Mouse (Mus musculus) heart, adult 10 weeks (tissue): ENCODE data around the gene C1qtnf12. TPM values are rescaled to one million over a fixed set of nuclear protein-coding genes. Genes with fewer than 3 reads are reported as not detected.

Experiments
- polyA plus RNA-seq: library from polyadenylated mRNA; stranded (reverse); fragments of 350-450 nt; fragmentation: Illumina TruSeq; extraction: RNeasy Lipid Tissue Mini Kit (QIAGEN cat#74804); gene quantifications from one replicate; pipeline ENCODE4 v1.2.3, GENCODE M21; 2014; ENCODE audit warnings: low read depth, low replicate concordance

C1qtnf12 gene
- polyA plus RNA-seq: 18.6 TPM

GRCm38 (mm10) chr4:155962167-155962971 lies at the start of gene C1qtnf12:
C1qtnf12 (plus strand) TSS chr4:155962318.

GRCm38 (mm10) chr4:155943534-155944249 lies 18.4 kb upstream of the C1qtnf12 start, which contains the start of gene Ube2j2:
Ube2j2 (plus strand) TSS chr4:155943831.

GRCm38 (mm10) chr4:155992241-155992905 lies 30.3 kb downstream of the C1qtnf12 start, which contains the start of the genes B3galt6 and Sdf4:
B3galt6 (minus strand) TSS chr4:155992649.
Sdf4 (plus strand) TSS chr4:155992872.

GRCm38 (mm10) chr4:156013637-156014036 lies 51.5 kb downstream of the C1qtnf12 start, which contains the start of gene Tnfrsf4:
Tnfrsf4 (plus strand) TSS chr4:156013843.

Other genes with a start within 250 kb of the C1qtnf12 start
- gene Tmem240, start 227.5 kb upstream of the C1qtnf12 start, polyA plus RNA-seq: 0.79 TPM
- 67.4 TPM for gene Atad3a, start 201.2 kb upstream of the C1qtnf12 start, polyA plus RNA-seq
- 11.3 TPM for gene Vwa1, start 187.6 kb upstream of the C1qtnf12 start, polyA plus RNA-seq
- 1.1 TPM for gene Tmem88b, start 176.4 kb upstream of the C1qtnf12 start, polyA plus RNA-seq
- gene Ankrd65, start 171.9 kb upstream of the C1qtnf12 start, polyA plus RNA-seq: not detected
- 93.6 TPM for gene Mrpl20, start 159.4 kb upstream of the C1qtnf12 start, polyA plus RNA-seq
- gene Ccnl2, start 149.8 kb upstream of the C1qtnf12 start, polyA plus RNA-seq: 89.2 TPM
- gene Aurkaip1, start 131.0 kb upstream of the C1qtnf12 start, polyA plus RNA-seq: 129 TPM
- gene Mxra8, start 122.6 kb upstream of the C1qtnf12 start, polyA plus RNA-seq: 44.3 TPM
- gene Dvl1, start 114.9 kb upstream of the C1qtnf12 start, polyA plus RNA-seq: 41.8 TPM
- gene Tas1r3, start 99.0 kb upstream of the C1qtnf12 start, polyA plus RNA-seq: 0.21 TPM
- gene Cptp, start 92.9 kb upstream of the C1qtnf12 start, polyA plus RNA-seq: 4.2 TPM
- gene Ints11, start 92.8 kb upstream of the C1qtnf12 start, polyA plus RNA-seq: 19.1 TPM
- gene Pusl1, start 70.5 kb upstream of the C1qtnf12 start, polyA plus RNA-seq: 15.5 TPM
- gene Acap3, start 70.5 kb upstream of the C1qtnf12 start, polyA plus RNA-seq: 10.2 TPM
- gene Ube2j2, start 18.5 kb upstream of the C1qtnf12 start, polyA plus RNA-seq: 50.9 TPM
- 2.0 TPM for gene B3galt6, start 30.3 kb downstream of the C1qtnf12 start, polyA plus RNA-seq
- 104 TPM for gene Sdf4, start 30.6 kb downstream of the C1qtnf12 start, polyA plus RNA-seq
- gene Tnfrsf4, start 51.5 kb downstream of the C1qtnf12 start, polyA plus RNA-seq: not detected
- gene Tnfrsf18, start 63.8 kb downstream of the C1qtnf12 start, polyA plus RNA-seq: not detected
- gene Ttll10, start 97.1 kb downstream of the C1qtnf12 start, polyA plus RNA-seq: not detected
- gene 9430015G10Rik, start 147.7 kb downstream of the C1qtnf12 start, polyA plus RNA-seq: 5.9 TPM
- not detected for gene Rnf223, start 168.2 kb downstream of the C1qtnf12 start, polyA plus RNA-seq
- gene Agrn, start 235.2 kb downstream of the C1qtnf12 start, polyA plus RNA-seq: 39.4 TPM
- gene Isg15, start 238.5 kb downstream of the C1qtnf12 start, polyA plus RNA-seq: 10.3 TPM
- 7.6 TPM for gene AW011738, start 241.0 kb downstream of the C1qtnf12 start, polyA plus RNA-seq